Mouse (Mus musculus) CD4-positive helper T cell, adult 2 months (primary cell): ENCODE data around the gene Defb26.

Source experiments
- DNase-seq: peaks from one replicate; pipeline ENCODE4 v3.0.0-alpha.2; 2012; ENCODE audit warnings: low read depth, missing footprints, low spot score

Gene Defb26

GRCm38 (mm10) chr2:152511592-152511991, at the start of gene Defb26:
Gene Defb26 (minus strand): TSS chr2:152511692.
- no peak for DNase-seq

- DNase-seq, result no peak
Observed at GRCm38 (mm10) chr2:152556655-152557054, 45.2 kb upstream of the Defb26 start.

- DNase-seq, result no peak
Observed at GRCm38 (mm10) chr2:152553774-152554423, 42.4 kb upstream of the Defb26 start.

- DNase-seq, result no peak
Observed at GRCm38 (mm10) chr2:152548124-152548523, 36.6 kb upstream of the Defb26 start.

- no peak for DNase-seq
Observed at GRCm38 (mm10) chr2:152544691-152545090, 33.2 kb upstream of the Defb26 start.

GRCm38 (mm10) chr2:152543478-152543877, 32.0 kb upstream of the Defb26 start:
- DNase-seq, result no peak

GRCm38 (mm10) chr2:152542897-152543296, 31.4 kb upstream of the Defb26 start:
- DNase-seq, result no peak

- no peak for DNase-seq
Observed at GRCm38 (mm10) chr2:152541979-152542378, 30.5 kb upstream of the Defb26 start.

GRCm38 (mm10) chr2:152539944-152540710, 28.6 kb upstream of the Defb26 start, which contains the start of gene Defb29:
Gene Defb29 (minus strand): TSS chr2:152540098.
- no peak for DNase-seq

GRCm38 (mm10) chr2:152517981-152518380, 6.5 kb upstream of the Defb26 start, which contains the start of gene Defb28:
Gene Defb28 (plus strand): TSS chr2:152518255.
- DNase-seq, result no peak

- DNase-seq, result no peak
Observed at GRCm38 (mm10) chr2:152516084-152516483, 4.6 kb upstream of the Defb26 start.

- no peak for DNase-seq
Observed at GRCm38 (mm10) chr2:152503950-152504349, 7.5 kb downstream of the Defb26 start.

GRCm38 (mm10) chr2:152500863-152501229, 10.6 kb downstream of the Defb26 start:
- no peak for DNase-seq

- no peak for DNase-seq
Observed at GRCm38 (mm10) chr2:152500204-152500862, 11.2 kb downstream of the Defb26 start.

GRCm38 (mm10) chr2:152498020-152498419, 13.5 kb downstream of the Defb26 start:
- no peak for DNase-seq

GRCm38 (mm10) chr2:152493151-152493550, 18.3 kb downstream of the Defb26 start:
- no peak for DNase-seq

- DNase-seq, result no peak
Observed at GRCm38 (mm10) chr2:152490038-152490437, 21.5 kb downstream of the Defb26 start, which contains the start of gene Defb22. Gene Defb22 (minus strand): TSS chr2:152490138.

GRCm38 (mm10) chr2:152487024-152487423, 24.5 kb downstream of the Defb26 start:
- no peak for DNase-seq

GRCm38 (mm10) chr2:152481726-152482125, 29.8 kb downstream of the Defb26 start:
- DNase-seq, result no peak

GRCm38 (mm10) chr2:152480881-152481280, 30.6 kb downstream of the Defb26 start:
- peak; percentile 10 for DNase-seq

- DNase-seq, result no peak
Observed at GRCm38 (mm10) chr2:152476763-152477162, 34.7 kb downstream of the Defb26 start, which contains the start of gene Defb20. Gene Defb20 (plus strand): TSS chr2:152477063.

GRCm38 (mm10) chr2:152472434-152472833, 39.1 kb downstream of the Defb26 start:
- DNase-seq, result no peak
